Mouse (Mus musculus): Measurements from ENCODE around the gene Gm6902. TPM values are rescaled to one million over a fixed set of nuclear protein-coding genes. Genes with fewer than 3 reads are reported as not detected.
"Not testable (repeated sequence)": the region's sequence is repeated elsewhere in the genome, so short reads cannot be mapped to it uniquely, and the experiment has no call there.

Gene Gm6902
- polyA plus RNA-seq (2014; fragmentation: Nextera tagmentation; extraction: Ambion mirVana): not detected in 2 replicates

DNA sequence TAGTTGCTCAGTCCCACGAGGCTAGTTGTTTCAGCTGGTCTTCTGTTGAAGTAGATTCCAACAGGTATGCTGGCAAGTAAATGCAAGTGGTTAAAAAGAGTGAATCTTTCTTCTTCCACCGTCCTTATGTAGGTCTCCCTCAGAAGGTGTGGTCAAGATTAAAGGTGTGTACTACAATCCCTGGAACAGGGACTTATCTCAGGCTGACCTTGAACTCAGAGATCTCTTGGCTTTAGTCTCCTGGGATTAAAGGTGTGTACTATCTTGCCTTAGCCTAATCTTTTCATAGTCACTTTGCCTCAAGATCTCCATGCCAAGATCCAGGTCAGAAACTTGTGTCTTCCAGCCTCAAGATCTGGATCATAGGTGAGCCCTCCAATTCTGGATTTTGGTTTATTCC lies at the start of gene Gm6902:
Gene Gm6902, minus strand, starts transcription at position 101 of the 400 bp plus-strand sequence.
- not testable (repeated sequence) for H3K4me1 ChIP-seq (replicated peaks; ENCODE audit: control insufficient read depth, insufficient read depth, low read length); H3K9ac ChIP-seq (ENCODE audit: low read depth, low read length); ATAC-seq (ENCODE audit: low FRiP score); DNase-seq (ENCODE audit: low spot score); H3K4me3 ChIP-seq (ENCODE audit: low read depth, low read length); H3K27me3 ChIP-seq (ENCODE audit: control insufficient read depth, insufficient read depth, low read length); H3K36me3 ChIP-seq (ENCODE audit: control insufficient read depth, insufficient read depth, low read length); H3K4me2 ChIP-seq (replicated peaks; ENCODE audit: low read depth, low read length); H3K9me3 ChIP-seq (ENCODE audit: control insufficient read depth, low read length); H3K27ac ChIP-seq (ENCODE audit: low read depth, low read length)
- WGBS: no CpG with 5 or more reads among the region's 2 CpGs

DNA sequence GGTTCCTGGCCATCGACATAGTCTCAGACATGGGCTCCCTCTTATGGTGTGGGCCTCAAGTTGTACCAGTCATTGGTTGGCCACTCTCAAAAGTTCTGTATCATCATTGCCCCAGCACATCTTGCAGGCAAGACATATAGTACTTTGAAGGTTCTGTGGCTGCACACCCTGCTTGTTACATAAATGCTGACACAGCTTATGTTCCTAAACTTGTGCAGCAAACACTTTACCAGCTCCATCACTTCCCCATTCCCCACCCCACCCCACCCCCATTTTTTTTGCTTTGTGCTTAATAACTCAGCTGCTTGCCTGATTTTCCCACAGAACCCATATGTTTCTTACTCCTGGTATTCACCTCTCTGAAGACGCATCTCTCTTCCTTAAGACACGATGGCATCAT lies 22.2 kb upstream of the Gm6902 start, which contains the start of gene Nlrp4e:
Gene Nlrp4e, plus strand, starts transcription at position 301 of the 400 bp plus-strand sequence.
- not testable (repeated sequence) for H3K27ac ChIP-seq (ENCODE audit: low read depth, low read length); H3K4me1 ChIP-seq (replicated peaks; ENCODE audit: control insufficient read depth, insufficient read depth, low read length); DNase-seq (ENCODE audit: low spot score); H3K27me3 ChIP-seq (ENCODE audit: control insufficient read depth, insufficient read depth, low read length); H3K36me3 ChIP-seq (ENCODE audit: control insufficient read depth, insufficient read depth, low read length); ATAC-seq (ENCODE audit: low FRiP score); H3K4me3 ChIP-seq (ENCODE audit: low read depth, low read length); H3K9me3 ChIP-seq (ENCODE audit: control insufficient read depth, low read length); H3K9ac ChIP-seq (ENCODE audit: low read depth, low read length); H3K4me2 ChIP-seq (replicated peaks; ENCODE audit: low read depth, low read length)
- whole genome bisulfite sequencing: 87% methylated on average over 3 of the region's 3 CpGs

DNA sequence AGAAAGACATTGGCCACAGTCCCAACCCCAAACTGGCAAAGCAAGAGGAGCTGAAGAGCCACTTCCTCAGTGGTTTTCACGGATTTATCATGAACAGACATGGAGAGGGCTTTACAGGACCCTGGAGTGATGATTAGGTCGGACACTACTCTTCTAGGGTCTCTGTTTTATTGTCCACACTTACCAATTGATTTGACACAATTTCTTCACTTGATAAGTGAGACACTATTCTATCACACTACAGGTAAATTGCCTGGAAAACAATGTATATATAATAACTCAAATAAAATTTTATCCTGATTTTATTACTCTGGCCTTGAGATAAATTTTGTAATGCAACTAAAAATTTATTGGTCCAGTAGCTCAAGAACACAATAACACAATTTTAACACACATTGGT lies 27.1 kb downstream of the Gm6902 start, which contains the start of gene Vmn1r166:
Gene Vmn1r166, minus strand, starts transcription at position 101 of the 400 bp plus-strand sequence.
- H3K4me1 ChIP-seq (replicated peaks; ENCODE audit: control insufficient read depth, insufficient read depth, low read length); ATAC-seq (ENCODE audit: low FRiP score); H3K4me2 ChIP-seq (replicated peaks; ENCODE audit: low read depth, low read length); H3K27me3 ChIP-seq (ENCODE audit: control insufficient read depth, insufficient read depth, low read length); H3K36me3 ChIP-seq (ENCODE audit: control insufficient read depth, insufficient read depth, low read length); H3K9ac ChIP-seq (ENCODE audit: low read depth, low read length); H3K27ac ChIP-seq (ENCODE audit: low read depth, low read length); H3K4me3 ChIP-seq (ENCODE audit: low read depth, low read length); DNase-seq (ENCODE audit: low spot score); H3K9me3 ChIP-seq (ENCODE audit: control insufficient read depth, low read length): not testable (repeated sequence)
- no CpG with 5 or more reads among the region's 2 CpGs for WGBS

Other genes starting within 250 kb of the Gm6902 start
- gene Vmn1r163, start 223.4 kb downstream of the Gm6902 start, polyA plus RNA-seq (2014; fragmentation: Nextera tagmentation; extraction: Ambion mirVana): not detected in 2 replicates
- not detected in 2 replicates for gene Gm8720, start 211.4 kb downstream of the Gm6902 start, polyA plus RNA-seq (2014; fragmentation: Nextera tagmentation; extraction: Ambion mirVana)
- gene Gm10662, start 134.4 kb downstream of the Gm6902 start, polyA plus RNA-seq (2014; fragmentation: Nextera tagmentation; extraction: Ambion mirVana): not detected in 2 replicates
- gene Vmn1r165, start 61.6 kb downstream of the Gm6902 start, polyA plus RNA-seq (2014; fragmentation: Nextera tagmentation; extraction: Ambion mirVana): not detected in 2 replicates
- gene Vmn1r166, start 27.2 kb downstream of the Gm6902 start, polyA plus RNA-seq (2014; fragmentation: Nextera tagmentation; extraction: Ambion mirVana): not detected in 2 replicates
- not detected in 2 replicates for gene Nlrp4e, start 22.3 kb upstream of the Gm6902 start, polyA plus RNA-seq (2014; fragmentation: Nextera tagmentation; extraction: Ambion mirVana)
- gene Nlrp5, start 107.0 kb upstream of the Gm6902 start, polyA plus RNA-seq (2014; fragmentation: Nextera tagmentation; extraction: Ambion mirVana): not detected in 2 replicates
- not detected in 2 replicates for gene Vmn1r167, start 228.3 kb upstream of the Gm6902 start, polyA plus RNA-seq (2014; fragmentation: Nextera tagmentation; extraction: Ambion mirVana)

Data from hindbrain, embryonic 11.5 days (tissue).